Mouse (Mus musculus): ENCODE measurements at regions not wholly inside any gene's neighbourhood (a gene's known extent, or its start where the extent isn't known, plus 50 kb on each side); places are given as distances from the start of the nearest gene placed in this dataset.

DNA sequence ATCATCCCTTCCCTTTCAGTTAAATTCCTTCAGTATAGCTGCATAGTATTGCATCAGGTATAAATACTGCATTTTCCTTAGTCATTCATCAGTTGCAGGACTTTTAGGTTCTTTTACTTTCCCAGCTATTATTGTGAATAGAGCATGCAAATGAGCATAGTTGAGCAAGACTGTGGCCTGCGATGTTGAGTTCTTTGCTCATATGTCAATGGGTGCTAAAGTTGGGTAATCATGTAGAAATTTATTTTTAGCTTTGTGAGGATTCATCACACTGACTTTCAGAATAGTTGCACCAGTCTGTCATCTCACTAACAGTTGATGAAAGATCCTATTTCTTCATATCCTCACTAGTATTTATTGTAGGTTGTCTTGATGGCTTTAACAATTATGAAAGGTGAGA lies 380.3 kb upstream of the Arrdc3 start:
- no peak overlapping the region for H3K4me2 ChIP-seq
- no peaks in the 10 kb centered on the region for H3K4me1 ChIP-seq (replicated peaks)
- no peaks in the 10 kb centered on the region for H3K9me3 ChIP-seq
- 78% methylated on average over 1 of the region's 1 CpGs for WGBS
- H3K27me3 ChIP-seq, result no peaks in the 10 kb centered on the region
- H3K4me3 ChIP-seq, result no peak overlapping the region
- ATAC-seq (ENCODE audit: low read depth), result no peak
- H3K9ac ChIP-seq, result no peak overlapping the region
- H3K36me3 ChIP-seq, result no peaks in the 10 kb centered on the region
- H3K27ac ChIP-seq (replicated peaks), result no peak overlapping the region

DNA sequence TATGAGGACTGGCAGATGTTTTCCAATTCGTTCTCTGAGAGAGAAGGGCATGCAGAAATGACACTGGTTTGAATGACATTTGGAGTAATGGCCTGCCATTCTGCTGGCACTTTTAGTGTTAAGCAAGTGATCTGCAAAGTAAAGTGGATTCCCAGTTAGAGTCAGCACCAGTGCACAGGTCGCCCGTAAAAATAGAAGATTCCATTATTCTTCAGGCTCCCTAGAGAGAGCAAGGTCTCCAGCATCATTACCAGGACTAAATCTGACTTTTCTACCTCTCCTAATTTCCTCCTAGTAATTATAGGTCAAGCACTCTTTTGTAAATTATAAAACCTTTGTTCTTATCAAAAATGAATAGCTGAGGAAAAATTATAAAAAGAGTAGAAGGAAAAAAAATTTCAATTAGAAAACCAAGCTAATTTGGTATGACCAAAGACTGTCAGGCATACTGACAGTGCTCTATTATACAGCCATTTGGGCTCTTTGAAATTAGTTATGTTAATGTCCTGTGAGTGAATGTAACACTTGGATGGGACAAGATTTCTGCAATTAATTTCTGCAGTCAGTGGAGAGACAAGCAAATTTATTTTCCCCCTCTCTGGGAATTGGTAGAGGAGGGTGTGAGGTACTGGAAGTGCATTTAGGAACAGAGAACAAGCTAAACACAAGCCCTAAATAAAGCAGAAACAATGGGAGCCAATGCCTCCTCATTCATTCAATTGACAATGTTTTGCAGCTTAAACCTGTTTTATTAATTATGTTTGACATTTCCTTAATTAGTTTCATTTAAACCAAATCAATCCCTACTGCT lies 368.8 kb upstream of the Arrdc3 start:
- Histone ChIP-seq H3K4me2 (peak overlapping the region; percentile 25; the same call in 1 of the 2 replicates), H3K27ac (replicated peaks) (peak overlapping the region; percentile 46; the same call in 1 of the 2 replicates), H3K36me3 (no peaks in the 10 kb centered on the region), H3K4me3 (no peak overlapping the region), H3K9me3 (no peaks in the 10 kb centered on the region), H3K27me3 (no peaks in the 10 kb centered on the region), H3K4me1 (replicated peaks) (peaks cover 12% of the 10 kb centered on the region), H3K9ac (no peak overlapping the region)
- peak; percentile 85 for ATAC-seq (ENCODE audit: low read depth)
- 20% methylated on average over 3 of the region's 3 CpGs for WGBS

DNA sequence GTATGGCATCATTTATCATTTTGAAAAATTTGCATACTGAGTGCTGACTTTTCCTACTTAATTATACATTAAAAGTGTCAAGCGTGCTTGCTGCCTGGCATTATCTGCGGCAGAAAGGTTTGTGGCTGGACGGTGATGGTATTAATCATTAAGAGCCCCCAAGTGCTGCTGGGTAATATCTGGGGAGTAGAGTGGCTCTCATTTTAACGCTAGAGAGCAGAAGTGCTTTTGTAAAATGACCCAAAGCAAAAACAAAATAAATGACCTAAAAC lies 368.3 kb upstream of the Arrdc3 start:
- H3K9me3 ChIP-seq, result no peaks in the 10 kb centered on the region
- no peaks in the 10 kb centered on the region for H3K36me3 ChIP-seq
- WGBS, result 23% methylated on average over 4 of the region's 4 CpGs
- H3K4me3 ChIP-seq, result no peak overlapping the region
- no peak overlapping the region for H3K9ac ChIP-seq
- H3K4me1 ChIP-seq (replicated peaks), result peaks cover 12% of the 10 kb centered on the region
- peak overlapping the region; percentile 25; the same call in 1 of the 2 replicates for H3K4me2 ChIP-seq
- ATAC-seq (ENCODE audit: low read depth), result no peak; the same call in 1 of the 2 replicates
- H3K27ac ChIP-seq (replicated peaks), result no peak overlapping the region
- no peaks in the 10 kb centered on the region for H3K27me3 ChIP-seq

GRCm38 (mm10) chr13:80518836-80519235 lies 364.3 kb upstream of the Arrdc3 start:
- Histone ChIP-seq H3K27ac (replicated peaks) (no peak overlapping the region), H3K4me3 (no peak overlapping the region), H3K4me1 (replicated peaks) (peaks cover 11% of the 10 kb centered on the region), H3K4me2 (no peak overlapping the region), H3K9me3 (no peaks in the 10 kb centered on the region), H3K36me3 (no peaks in the 10 kb centered on the region), H3K9ac (no peak overlapping the region), H3K27me3 (no peaks in the 10 kb centered on the region)
- ATAC-seq (ENCODE audit: low read depth), result no peak
- WGBS, result 78% methylated on average over 1 of the region's 1 CpGs

DNA sequence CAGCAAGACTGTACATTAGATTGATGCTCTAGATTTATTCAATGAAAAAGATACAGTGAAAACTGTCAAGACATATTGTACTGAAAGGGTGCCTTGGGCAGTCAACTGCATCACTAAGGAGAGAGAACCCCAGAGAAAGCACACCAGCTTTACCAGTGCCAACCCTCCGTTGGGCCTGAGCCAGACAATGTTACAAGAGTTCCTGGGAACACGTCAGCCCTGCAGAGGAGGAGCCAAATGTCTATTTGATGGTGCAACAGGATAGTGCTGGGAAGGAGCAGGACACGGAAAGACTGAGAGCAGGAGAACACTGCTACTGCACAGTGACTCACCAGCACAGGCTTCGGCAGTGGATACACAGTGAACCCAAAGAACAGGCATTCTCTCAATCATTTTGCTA lies 363.4 kb upstream of the Arrdc3 start:
- Histone ChIP-seq H3K4me1 (replicated peaks) (peaks cover 3% of the 10 kb centered on the region), H3K9ac (no peak overlapping the region), H3K4me3 (no peak overlapping the region), H3K36me3 (no peaks in the 10 kb centered on the region), H3K27me3 (no peaks in the 10 kb centered on the region), H3K4me2 (no peak overlapping the region), H3K27ac (replicated peaks) (no peak overlapping the region), H3K9me3 (no peaks in the 10 kb centered on the region)
- no peak for ATAC-seq (ENCODE audit: low read depth)
- WGBS, result 76% methylated on average over 4 of the region's 4 CpGs

DNA sequence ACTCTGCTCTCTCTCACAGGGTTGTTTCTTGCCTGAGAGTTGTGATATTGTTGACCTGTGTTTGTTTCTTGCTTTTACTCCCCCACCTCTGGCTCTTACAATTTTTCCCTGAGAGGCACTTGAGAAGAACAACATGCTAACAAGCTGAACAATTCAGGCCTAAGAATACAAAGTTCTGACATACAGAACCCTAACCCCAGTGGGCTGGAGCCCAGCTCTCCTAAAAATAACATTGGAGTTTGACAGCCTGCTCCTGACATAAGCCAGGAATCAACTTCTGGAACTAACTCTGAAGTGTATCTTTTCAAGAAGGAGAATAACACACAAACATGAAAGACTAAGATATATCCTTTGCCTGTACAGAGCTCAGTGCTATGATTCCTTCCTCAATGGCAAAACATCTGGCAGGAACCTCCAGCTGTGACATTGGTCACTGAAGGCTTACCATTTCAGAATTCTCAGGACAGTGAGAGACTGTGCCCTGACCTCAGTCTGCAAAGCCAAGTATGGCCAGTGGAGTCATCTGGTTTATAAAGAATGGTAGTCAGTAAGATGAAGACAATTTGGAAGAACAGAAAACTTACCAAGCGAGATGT lies 347.3 kb upstream of the Arrdc3 start:
- no peaks in the 10 kb centered on the region for H3K36me3 ChIP-seq
- 97% methylated on average over 1 of the region's 1 CpGs for WGBS
- H3K4me1 ChIP-seq (replicated peaks), result no peaks in the 10 kb centered on the region
- ATAC-seq (ENCODE audit: low read depth), result no peak
- H3K27me3 ChIP-seq, result no peaks in the 10 kb centered on the region
- no peak overlapping the region for H3K4me2 ChIP-seq
- H3K4me3 ChIP-seq, result no peak overlapping the region
- no peak overlapping the region for H3K27ac ChIP-seq (replicated peaks)
- no peak overlapping the region for H3K9ac ChIP-seq
- no peaks in the 10 kb centered on the region for H3K9me3 ChIP-seq

GRCm38 (mm10) chr13:80544951-80545350 lies 338.2 kb upstream of the Arrdc3 start:
- H3K4me3 ChIP-seq, result no peak overlapping the region
- ATAC-seq (ENCODE audit: low read depth), result no peak
- H3K4me2 ChIP-seq, result no peak overlapping the region
- H3K36me3 ChIP-seq, result no peaks in the 10 kb centered on the region
- H3K9ac ChIP-seq, result no peak overlapping the region
- no peaks in the 10 kb centered on the region for H3K9me3 ChIP-seq
- no peaks in the 10 kb centered on the region for H3K4me1 ChIP-seq (replicated peaks)
- H3K27ac ChIP-seq (replicated peaks), result no peak overlapping the region
- WGBS, result 67% methylated on average over 1 of the region's 1 CpGs
- no peaks in the 10 kb centered on the region for H3K27me3 ChIP-seq

GRCm38 (mm10) chr13:80557156-80557555 lies 326.0 kb upstream of the Arrdc3 start:
- Histone ChIP-seq H3K27ac (replicated peaks) (no peak overlapping the region), H3K4me3 (no peak overlapping the region), H3K4me1 (replicated peaks) (no peaks in the 10 kb centered on the region; the same call in 1 of the 2 replicates), H3K4me2 (no peak overlapping the region), H3K9ac (no peak overlapping the region), H3K27me3 (no peaks in the 10 kb centered on the region), H3K36me3 (no peaks in the 10 kb centered on the region), H3K9me3 (no peaks in the 10 kb centered on the region)
- no peak for ATAC-seq (ENCODE audit: low read depth)
